Mouse (Mus musculus): ENCODE results near the gene Fau.

DNA sequence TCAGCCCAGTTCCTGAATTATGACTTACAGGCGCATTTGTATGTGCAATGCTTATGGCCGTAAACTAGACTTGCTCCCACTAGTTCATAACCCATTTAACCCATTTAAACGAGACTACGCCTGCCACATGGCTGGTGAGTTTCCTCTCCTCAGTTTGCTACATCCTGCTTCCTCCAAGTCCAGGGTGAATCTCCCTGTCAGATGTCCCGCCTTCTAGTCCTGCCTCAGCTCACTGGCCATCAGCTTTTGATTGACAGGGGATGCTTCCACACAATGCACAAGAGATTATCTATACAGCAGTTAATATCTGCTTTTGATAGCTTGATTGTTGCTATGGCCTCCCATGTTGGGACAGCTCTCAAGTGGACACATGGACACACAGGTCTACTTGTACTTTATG is 3.3 kb upstream of the Fau start:
- TF ChIP-seq CTCF (IDR thresholded peaks at IDR 0.05; ENCODE audit: borderline replicate concordance, control insufficient read depth, extremely low read depth, insufficient read depth, low read length, poor library complexity) (no peak), POLR2A (IDR thresholded peaks at IDR 0.05; ENCODE audit: control insufficient read depth, extremely low read depth, insufficient read depth, low read length, poor library complexity) (no peak)

Measured in thymus, adult 2 months (tissue).